Mouse (Mus musculus): ENCODE results near the gene Gja5. TPM values are rescaled to one million over a fixed set of nuclear protein-coding genes. Genes with fewer than 3 reads are reported as not detected.
"Not testable (repeated sequence)": the region's sequence is repeated elsewhere in the genome, so short reads cannot be mapped to it uniquely, and the experiment has no call there.

Gja5 gene
- total RNA-seq, 2 experiments from 2014 or later = 2.8 to 6.2 TPM

- DNase-seq = not testable (repeated sequence)
Observed at GRCm38 (mm10) chr3:97103946-97104345, 199.5 kb downstream of the Gja5 start.

GRCm38 (mm10) chr3:97104696-97105430, 200.4 kb downstream of the Gja5 start:
- DNase-seq = no peak

DNA sequence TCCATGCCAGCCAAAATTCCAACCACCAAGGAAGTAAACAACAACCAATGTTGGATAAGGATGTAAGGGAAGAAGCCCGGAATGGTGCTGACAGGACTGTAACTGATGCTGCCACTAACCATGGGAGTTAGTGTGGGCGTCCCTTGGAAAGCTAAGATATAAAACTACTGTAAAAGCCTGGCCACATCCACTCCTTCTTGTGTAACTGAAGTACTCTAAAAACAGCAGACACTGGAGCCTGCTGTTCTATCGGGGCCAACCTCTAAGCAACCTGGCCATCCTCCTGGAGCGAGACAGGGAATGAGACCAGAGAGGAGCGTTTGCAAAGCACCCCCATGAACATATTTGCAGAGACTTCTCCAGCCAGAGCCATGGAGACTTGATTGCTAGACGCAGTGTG, 213.0 kb downstream of the Gja5 start:
- DNase-seq = no peak

GRCm38 (mm10) chr3:97118313-97118712, 213.8 kb downstream of the Gja5 start:
- DNase-seq = no peak

- no peak for DNase-seq
Observed at GRCm38 (mm10) chr3:97124193-97124592, 219.7 kb downstream of the Gja5 start.

Other genes with a start within 250 kb of the Gja5 start
- gene Ankrd35, start 234.6 kb upstream of the Gja5 start, total RNA-seq (2021) = under 1 TPM; 0.51 to 0.67 TPM
- gene Pias3, start 208.3 kb upstream of the Gja5 start, total RNA-seq (2021) = 1 to 10 TPM; 6.5 to 6.9 TPM
- under 1 TPM; 0.56 to 0.67 TPM for gene Nudt17, start 196.1 kb upstream of the Gja5 start, total RNA-seq (2021)
- 10 to 100 TPM; 18.0 to 20.6 TPM for gene Polr3c, start 177.1 kb upstream of the Gja5 start, total RNA-seq (2021)
- gene Rnf115, start 177.0 kb upstream of the Gja5 start, total RNA-seq (2021) = 100 to 1,000 TPM in 1 of 2 experiments, 10 to 100 TPM in 1; 87.8 to 109 TPM
- gene Pdzk1, start 75.4 kb upstream of the Gja5 start, total RNA-seq (2021) = not detected
- gene Cd160, start 75.3 kb upstream of the Gja5 start, total RNA-seq (2021) = not detected
- gene Gpr89, start 653 bp downstream of the Gja5 start, total RNA-seq (2021) = 10 to 100 TPM; 13.8 to 20.6 TPM
- not detected for gene Gja8, start 21.3 kb downstream of the Gja5 start, total RNA-seq (2021)